Mouse (Mus musculus) intestine, embryonic 16.5 days (tissue): ENCODE data around the gene Cmss1. TPM values are rescaled to one million over a fixed set of nuclear protein-coding genes. Genes with fewer than 3 reads are reported as not detected.
A peak's percentile ranks its signal among the peaks of the same experiment; 100 is the strongest.

ENCODE experiments used
- ATAC-seq: fragments of 200-750 bp; cut with Nextera tagmentation; 2 replicates; pipeline ENCODE4 v1.8.0; 2017; ENCODE audit warnings: moderate TSS enrichment, moderate library complexity
- H3K27ac ChIP-seq: fragments of 300-500 bp; sonication (generic); 2 replicates; pipeline ENCODE4 v1.5.1; 2014; ENCODE audit warnings: mild to moderate bottlenecking, low read length
- H3K27me3 ChIP-seq: fragments of 300-500 bp; sonication (generic); replicated peaks from 2 replicates; pipeline ENCODE4 v1.6.1; 2014; ENCODE audit warnings: low read length, control low read depth, mixed read lengths; ENCODE audit not compliant: control insufficient read depth, insufficient read depth
- H3K36me3 ChIP-seq: fragments of 300-500 bp; sonication (generic); 2 replicates; pipeline ENCODE4 v1.6.1; 2014; ENCODE audit warnings: low read length, control low read depth; ENCODE audit not compliant: control insufficient read depth, insufficient read depth
- H3K4me1 ChIP-seq: fragments of 300-500 bp; sonication (generic); 2 replicates; pipeline ENCODE4 v1.6.1; 2014; ENCODE audit warnings: low read length, control low read depth, mixed read lengths; ENCODE audit not compliant: control insufficient read depth, insufficient read depth
- H3K4me2 ChIP-seq: fragments of 300-500 bp; sonication (generic); 2 replicates; pipeline ENCODE4 v1.6.1; 2014; ENCODE audit warnings: low read depth, low read length, control low read depth
- H3K4me3 ChIP-seq: fragments of 300-500 bp; sonication (generic); 2 replicates; pipeline ENCODE4 v1.5.1; 2014; ENCODE audit warnings: mild to moderate bottlenecking, low read length
- H3K9ac ChIP-seq: fragments of 300-500 bp; sonication (generic); 2 replicates; pipeline ENCODE4 v1.6.1; 2014; ENCODE audit warnings: low read depth, low read length
- H3K9me3 ChIP-seq: fragments of 300-500 bp; sonication (generic); 2 replicates; pipeline ENCODE4 v1.6.1; 2016; ENCODE audit warnings: low read length, control low read depth; ENCODE audit not compliant: control insufficient read depth
- WGBS: fragments of 180-500 bp; shearing (Covaris S2); extraction: QIAGEN DNeasy Blood & Tissue Kit; methylation state at CpG from one replicate; pipeline ENCODE4 v1.1.7; 2014; 5-methylcytosine and 5-hydroxymethylcytosine counted together
- polyA plus RNA-seq: library from polyadenylated mRNA; unstranded; fragments of >200 nt; fragmentation: Nextera tagmentation; extraction: Ambion mirVana; gene quantifications from 2 replicates; pipeline ENCODE4 v1.2.1, GENCODE M21; 2015

The Cmss1 gene
- polyA plus RNA-seq, 1 experiment from 2014 or later, result 41.4 TPM

DNA sequence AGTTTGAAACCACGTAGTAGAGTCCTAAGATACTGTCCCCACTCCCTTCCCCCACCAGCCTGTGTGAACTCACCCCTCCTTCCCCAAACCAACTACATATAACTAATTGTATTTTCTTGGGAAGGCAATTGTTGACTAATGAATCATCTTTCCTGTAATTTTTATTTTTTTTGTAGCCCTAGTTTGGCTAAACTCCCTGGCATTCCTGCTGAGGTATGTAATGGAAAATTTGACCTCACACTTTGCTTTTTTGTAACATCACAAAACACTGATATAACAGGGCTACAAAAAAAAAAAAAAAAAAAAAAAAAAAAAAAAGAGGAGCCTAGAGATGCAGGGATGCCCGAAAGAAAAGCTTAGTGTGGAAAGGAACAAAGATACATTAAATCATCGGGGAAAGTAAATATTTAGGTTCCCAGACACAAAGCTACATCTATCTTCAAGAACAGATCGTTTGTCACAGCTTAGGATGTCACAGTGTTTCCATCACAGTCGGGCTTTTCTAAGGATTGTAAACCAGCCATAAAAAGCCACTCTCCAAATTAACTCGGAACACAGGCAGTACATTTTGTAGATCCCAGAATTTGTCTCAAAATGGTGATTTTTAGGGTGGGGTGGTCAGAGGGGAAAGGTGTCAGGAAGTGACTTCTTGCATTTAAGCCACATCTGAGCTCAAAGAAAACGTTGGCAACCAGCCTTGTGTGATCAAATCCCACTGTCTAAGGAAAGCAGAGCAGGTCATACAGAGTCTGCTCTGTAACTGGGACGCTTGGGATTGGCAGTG is 185.7 kb downstream of the Cmss1 start:
- H3K4me3 ChIP-seq, result no peak overlapping the region
- no peak overlapping the region for H3K4me2 ChIP-seq
- H3K9ac ChIP-seq, result no peak overlapping the region
- 24% methylated on average over 8 of the region's 8 CpGs for WGBS
- no peaks in the 10 kb centered on the region for H3K9me3 ChIP-seq
- no peaks in the 10 kb centered on the region for H3K27me3 ChIP-seq
- peak; percentile 35; the same call in 1 of the 2 replicates for ATAC-seq
- peak overlapping the region; percentile 63 for H3K27ac ChIP-seq
- no peaks in the 10 kb centered on the region for H3K36me3 ChIP-seq
- peaks cover 19% of the 10 kb centered on the region for H3K4me1 ChIP-seq

DNA sequence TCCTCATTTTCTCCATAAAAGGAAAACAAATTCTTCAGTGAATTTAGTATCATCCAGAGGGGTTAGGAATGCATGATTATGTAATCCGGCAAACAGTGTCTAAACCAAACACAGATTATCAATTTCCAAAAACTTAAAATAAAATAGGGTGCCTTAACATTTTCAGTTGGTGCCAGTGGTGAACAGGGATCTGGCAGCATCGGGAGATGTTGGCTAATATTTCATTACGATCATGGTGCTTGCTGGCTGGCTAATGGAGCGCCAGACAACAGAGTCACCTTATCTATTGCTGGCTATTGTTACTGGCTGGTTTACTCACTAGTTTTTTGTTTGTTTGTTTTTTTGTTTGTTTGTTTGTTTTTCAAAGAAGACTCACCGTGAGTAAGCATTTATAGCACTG is 186.8 kb downstream of the Cmss1 start:
- Histone ChIP-seq H3K27ac (no peak overlapping the region), H3K4me1 (peaks cover 19% of the 10 kb centered on the region), H3K27me3 (no peaks in the 10 kb centered on the region), H3K9me3 (no peaks in the 10 kb centered on the region), H3K9ac (no peak overlapping the region), H3K4me2 (no peak overlapping the region), H3K36me3 (no peaks in the 10 kb centered on the region), H3K4me3 (no peak overlapping the region)
- 80% methylated on average over 5 of the region's 5 CpGs for WGBS
- no peak for ATAC-seq

DNA sequence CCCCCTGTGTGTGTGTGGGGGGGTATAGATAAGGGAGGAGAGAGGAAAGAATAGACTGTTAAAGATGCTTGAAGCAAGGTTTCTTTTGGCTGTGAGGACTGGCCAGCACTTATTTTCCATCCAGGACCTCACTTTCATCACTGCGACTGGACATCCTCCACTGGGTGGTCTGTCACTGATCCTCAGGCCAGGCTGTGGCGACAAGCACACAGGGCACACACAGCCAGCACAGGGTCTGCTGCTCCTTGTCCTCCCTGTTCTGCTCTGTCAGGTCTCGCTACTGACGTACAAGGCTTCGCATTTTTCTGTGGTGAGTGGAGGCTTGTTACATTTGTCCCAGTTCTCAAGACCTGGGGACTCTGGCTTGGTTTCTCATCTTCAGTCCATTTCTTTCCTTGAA is 187.3 kb downstream of the Cmss1 start:
- no peak for ATAC-seq
- no peak overlapping the region for H3K4me3 ChIP-seq
- H3K4me2 ChIP-seq, result no peak overlapping the region
- peaks cover 19% of the 10 kb centered on the region for H3K4me1 ChIP-seq
- no peaks in the 10 kb centered on the region for H3K36me3 ChIP-seq
- no peaks in the 10 kb centered on the region for H3K9me3 ChIP-seq
- 67% methylated on average over 5 of the region's 5 CpGs for WGBS
- no peak overlapping the region; the same call in 1 of the 2 replicates for H3K27ac ChIP-seq
- H3K27me3 ChIP-seq, result no peaks in the 10 kb centered on the region
- no peak overlapping the region for H3K9ac ChIP-seq

DNA sequence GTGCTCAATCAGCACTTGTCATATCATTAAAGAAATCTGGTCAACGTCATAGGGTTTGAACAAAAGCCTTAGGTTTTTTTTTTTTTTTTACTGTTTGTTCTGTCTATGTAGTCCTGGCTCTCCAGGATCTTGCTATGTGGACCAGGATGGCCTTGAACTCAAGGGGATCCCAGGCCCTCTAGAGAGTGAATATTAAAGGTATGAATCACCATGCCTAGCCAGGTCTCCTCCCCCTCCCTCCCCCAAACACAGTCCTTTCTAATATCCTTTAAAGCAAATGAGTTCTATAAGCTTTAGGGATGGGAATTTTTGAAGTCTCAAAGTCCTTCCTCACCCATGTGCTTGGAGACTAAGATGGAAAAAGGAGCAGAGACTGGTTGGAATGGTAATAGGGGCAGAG is 188.7 kb downstream of the Cmss1 start:
- Histone ChIP-seq H3K27ac (no peak overlapping the region), H3K4me3 (no peak overlapping the region), H3K9ac (no peak overlapping the region), H3K36me3 (no peaks in the 10 kb centered on the region), H3K4me1 (peaks cover 16% of the 10 kb centered on the region), H3K4me2 (no peak overlapping the region), H3K9me3 (no peaks in the 10 kb centered on the region), H3K27me3 (no peaks in the 10 kb centered on the region)
- WGBS, result 78% methylated on average over 1 of the region's 1 CpGs
- ATAC-seq, result no peak

DNA sequence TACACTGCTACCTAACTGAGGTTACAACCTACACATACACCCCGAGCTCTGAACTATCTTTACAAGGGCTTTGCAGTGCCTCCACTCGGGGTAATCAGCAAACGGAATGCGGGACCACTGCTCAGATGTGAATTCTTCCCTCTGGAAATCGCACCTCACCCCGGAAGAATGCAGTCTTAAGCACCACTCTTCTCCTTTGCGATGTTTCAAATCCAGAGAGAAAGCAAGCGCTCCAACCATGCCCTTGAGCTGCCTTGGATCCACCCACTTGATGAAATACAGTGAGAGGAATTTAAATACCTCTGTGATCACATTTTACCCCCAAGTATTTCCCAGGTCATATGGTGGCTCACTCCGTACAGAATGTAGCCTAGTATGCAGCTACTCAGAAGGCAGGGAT is 189.6 kb downstream of the Cmss1 start:
- Histone ChIP-seq H3K9me3 (no peaks in the 10 kb centered on the region), H3K4me2 (no peak overlapping the region), H3K9ac (no peak overlapping the region), H3K36me3 (no peaks in the 10 kb centered on the region), H3K4me1 (peaks cover 11% of the 10 kb centered on the region), H3K27ac (no peak overlapping the region), H3K27me3 (no peaks in the 10 kb centered on the region), H3K4me3 (no peak overlapping the region)
- no peak for ATAC-seq
- WGBS, result 70% methylated on average over 9 of the region's 9 CpGs

DNA sequence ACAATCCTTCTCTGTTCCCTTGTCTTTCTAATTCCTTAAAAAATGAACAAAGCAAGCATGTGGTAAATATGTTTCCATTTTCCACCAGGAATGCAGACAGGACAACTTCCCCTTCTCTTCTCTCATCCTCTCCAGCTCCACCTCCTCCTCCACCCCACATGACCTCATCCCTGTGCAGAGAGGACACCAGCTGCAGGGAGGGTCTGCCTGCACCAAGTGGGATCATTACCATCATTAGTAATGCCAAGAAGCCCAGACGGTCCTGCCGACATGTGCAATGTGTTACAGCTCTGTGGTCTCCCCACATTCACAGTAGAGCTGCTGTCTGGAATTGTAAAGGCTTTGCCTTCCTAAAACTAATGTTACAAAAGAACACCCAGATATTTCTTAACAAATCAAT is 190.6 kb downstream of the Cmss1 start:
- no peaks in the 10 kb centered on the region for H3K9me3 ChIP-seq
- H3K4me3 ChIP-seq, result no peak overlapping the region
- H3K36me3 ChIP-seq, result no peaks in the 10 kb centered on the region
- ATAC-seq, result 0 out of 2 replicates have a peak, but pooled peaks have one; percentile 44
- no peak overlapping the region for H3K9ac ChIP-seq
- peaks cover 3% of the 10 kb centered on the region; the same call in 1 of the 2 replicates for H3K4me1 ChIP-seq
- H3K4me2 ChIP-seq, result no peak overlapping the region
- H3K27ac ChIP-seq, result no peak overlapping the region
- WGBS, result 47% methylated on average over 2 of the region's 2 CpGs
- H3K27me3 ChIP-seq, result no peaks in the 10 kb centered on the region

DNA sequence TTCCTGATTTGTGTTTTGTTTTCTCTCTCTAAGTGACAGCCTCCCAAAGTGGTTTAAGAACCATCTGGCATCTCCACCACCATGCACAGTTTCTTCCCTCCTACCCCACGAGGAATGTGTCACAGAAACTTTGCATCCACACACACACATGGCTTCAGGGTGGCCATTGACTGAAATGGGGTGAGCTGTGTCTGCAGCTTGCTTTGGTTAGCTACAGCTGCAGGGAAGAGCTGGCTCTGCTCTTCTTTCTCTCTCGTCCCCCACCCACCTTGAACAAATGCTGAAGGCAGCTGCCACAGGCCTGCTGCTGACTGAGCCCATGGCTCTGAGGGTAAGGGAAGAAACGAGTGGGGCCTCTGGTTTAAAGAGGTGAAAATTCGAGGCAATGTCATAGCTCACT is 193.9 kb downstream of the Cmss1 start:
- Histone ChIP-seq H3K4me2 (no peak overlapping the region), H3K4me3 (no peak overlapping the region), H3K4me1 (no peaks in the 10 kb centered on the region; the same call in 1 of the 2 replicates), H3K27ac (no peak overlapping the region), H3K9ac (no peak overlapping the region), H3K27me3 (no peaks in the 10 kb centered on the region), H3K36me3 (no peaks in the 10 kb centered on the region), H3K9me3 (no peaks in the 10 kb centered on the region)
- ATAC-seq, result no peak
- WGBS, result 40% methylated on average over 4 of the region's 4 CpGs

DNA sequence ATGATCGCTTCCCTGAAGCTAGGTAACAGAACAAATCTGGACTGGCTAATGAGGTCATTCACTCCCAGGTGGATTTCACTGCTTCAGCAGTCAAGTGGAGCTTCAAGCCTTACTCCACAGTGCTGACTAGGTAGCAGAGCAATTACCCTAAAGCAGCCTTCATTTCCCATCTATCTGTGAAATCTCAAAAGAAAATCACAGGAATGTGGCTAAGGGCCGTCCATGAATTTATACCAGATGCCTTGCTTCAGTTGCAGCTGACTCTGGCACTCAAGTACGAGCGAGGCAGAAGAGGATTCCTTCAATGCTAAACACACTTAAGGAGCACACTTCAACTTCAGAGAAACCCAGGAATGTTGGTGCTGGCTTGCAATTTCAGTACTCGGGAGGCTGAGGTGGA is 202.8 kb downstream of the Cmss1 start:
- H3K27ac ChIP-seq, result no peak overlapping the region
- no peak overlapping the region for H3K4me2 ChIP-seq
- H3K36me3 ChIP-seq, result no peaks in the 10 kb centered on the region
- 58% methylated on average over 5 of the region's 5 CpGs for WGBS
- H3K9me3 ChIP-seq, result no peaks in the 10 kb centered on the region
- H3K4me1 ChIP-seq, result peaks cover 6% of the 10 kb centered on the region; the same call in 1 of the 2 replicates
- H3K4me3 ChIP-seq, result no peak overlapping the region
- ATAC-seq, result no peak
- no peaks in the 10 kb centered on the region for H3K27me3 ChIP-seq
- H3K9ac ChIP-seq, result no peak overlapping the region

DNA sequence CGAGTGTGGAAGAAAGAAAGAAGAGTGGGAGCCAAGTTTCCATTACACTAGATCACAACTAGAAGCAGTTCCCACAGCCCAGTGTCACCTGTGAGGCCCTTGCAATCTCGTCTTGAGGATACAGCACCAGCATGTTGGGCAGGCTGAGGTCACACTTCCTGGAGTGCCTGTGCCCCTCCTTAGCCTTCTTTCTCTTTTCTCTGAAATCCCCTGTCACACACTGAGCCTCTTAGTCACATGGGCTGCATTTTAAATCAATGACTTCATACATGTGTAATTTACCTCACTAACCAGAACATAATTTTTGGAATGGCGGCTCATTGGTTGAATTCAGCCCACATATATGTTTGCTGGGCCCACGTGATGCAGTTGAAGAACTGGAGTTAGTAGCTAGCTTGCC is 203.8 kb downstream of the Cmss1 start:
- H3K27ac ChIP-seq, result no peak overlapping the region
- no peaks in the 10 kb centered on the region for H3K9me3 ChIP-seq
- no peak overlapping the region for H3K9ac ChIP-seq
- ATAC-seq, result no peak
- WGBS, result 85% methylated on average over 4 of the region's 4 CpGs
- H3K27me3 ChIP-seq, result no peaks in the 10 kb centered on the region
- peaks cover 6% of the 10 kb centered on the region; the same call in 1 of the 2 replicates for H3K4me1 ChIP-seq
- H3K4me3 ChIP-seq, result no peak overlapping the region
- no peaks in the 10 kb centered on the region for H3K36me3 ChIP-seq
- H3K4me2 ChIP-seq, result no peak overlapping the region

DNA sequence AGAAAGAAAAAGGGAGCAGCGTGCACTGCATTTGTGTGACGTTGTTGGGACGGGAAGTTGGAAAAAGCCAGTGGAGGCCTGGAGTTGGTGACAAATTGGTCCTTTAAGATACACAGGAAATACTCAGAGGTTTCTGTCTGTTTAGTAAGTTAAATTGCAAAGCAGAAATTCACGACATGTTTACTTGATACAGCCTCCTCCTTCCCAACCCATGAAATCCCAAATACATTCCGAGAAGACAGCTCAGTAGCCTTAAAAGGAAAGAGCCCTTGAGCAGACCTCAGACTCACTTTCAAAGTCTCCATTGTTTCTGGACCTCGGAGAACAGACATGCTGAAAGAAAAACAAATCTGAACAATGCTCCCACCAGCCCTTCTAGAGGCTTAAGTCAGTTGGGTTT is 205.0 kb downstream of the Cmss1 start:
- WGBS, result 27% methylated on average over 6 of the region's 6 CpGs
- no peaks in the 10 kb centered on the region for H3K36me3 ChIP-seq
- no peak overlapping the region for H3K4me2 ChIP-seq
- no peaks in the 10 kb centered on the region for H3K9me3 ChIP-seq
- H3K4me3 ChIP-seq, result no peak overlapping the region
- no peaks in the 10 kb centered on the region for H3K27me3 ChIP-seq
- peaks cover 6% of the 10 kb centered on the region; the same call in 1 of the 2 replicates for H3K4me1 ChIP-seq
- H3K27ac ChIP-seq, result peak overlapping the region; percentile 70
- peak; percentile 57 for ATAC-seq
- no peak overlapping the region for H3K9ac ChIP-seq
